Mouse (Mus musculus) heart, embryonic 16.5 days (tissue): ENCODE data around the gene Zfp423. TPM values are rescaled to one million over a fixed set of nuclear protein-coding genes. Genes with fewer than 3 reads are reported as not detected.

Experiments used
- ATAC-seq: fragments of 200-750 bp; cut with Nextera tagmentation; replicated peaks from 2 replicates; pipeline ENCODE4 v1.8.0; 2017; ENCODE audit warnings: moderate number of reproducible peaks; ENCODE audit not compliant: insufficient read depth, low FRiP score; ENCODE audit errors: extremely low read depth
- H3K27ac ChIP-seq: fragments of 300-500 bp; sonication (generic); 2 replicates; pipeline ENCODE4 v1.5.1; 2014; ENCODE audit warnings: mild to moderate bottlenecking, low read length, control low read depth, moderate library complexity
- H3K27me3 ChIP-seq: fragments of 300-500 bp; sonication (generic); 2 replicates; pipeline ENCODE4 v1.6.1; 2014; ENCODE audit warnings: low read length, mixed read lengths; ENCODE audit not compliant: control insufficient read depth, insufficient read depth
- H3K36me3 ChIP-seq: fragments of 300-500 bp; sonication (generic); 2 replicates; pipeline ENCODE4 v1.6.1; 2014; ENCODE audit not compliant: control insufficient read depth, insufficient read depth
- H3K4me1 ChIP-seq: fragments of 300-500 bp; sonication (generic); 2 replicates; pipeline ENCODE4 v1.6.1; 2014; ENCODE audit warnings: low read length, mixed read lengths; ENCODE audit not compliant: control insufficient read depth, insufficient read depth
- H3K4me2 ChIP-seq: fragments of 300-500 bp; sonication (generic); 2 replicates; pipeline ENCODE4 v1.6.1; 2014; ENCODE audit warnings: low read depth, mild to moderate bottlenecking, control low read depth, low read length
- H3K4me3 ChIP-seq: fragments of 300-500 bp; sonication (generic); 2 replicates; pipeline ENCODE4 v1.5.1; 2014; ENCODE audit warnings: mild to moderate bottlenecking, control low read depth, low read length
- H3K9ac ChIP-seq: fragments of 300-500 bp; sonication (generic); 2 replicates; pipeline ENCODE4 v1.6.1; 2014; ENCODE audit warnings: low read length, control low read depth
- H3K9me3 ChIP-seq: fragments of 300-500 bp; sonication (generic); replicated peaks from 2 replicates; pipeline ENCODE4 v1.6.1; 2016; ENCODE audit warnings: low read length; ENCODE audit not compliant: control insufficient read depth
- WGBS: fragments of 180-500 bp; shearing (Covaris S2); extraction: QIAGEN DNeasy Blood & Tissue Kit; methylation state at CpG from one replicate; pipeline ENCODE4 v1.1.7; 2014; 5-methylcytosine and 5-hydroxymethylcytosine counted together
- polyA plus RNA-seq: library from polyadenylated mRNA; unstranded; fragments of >200 nt; fragmentation: Nextera tagmentation; extraction: Ambion mirVana; gene quantifications from 2 replicates; pipeline ENCODE4 v1.2.1, GENCODE M21; 2015

The Zfp423 gene
- polyA plus RNA-seq, 1 experiment from 2014 or later = 3.1 TPM

GRCm38 (mm10) chr8:87667297-87667696 lies 292.1 kb downstream of the Zfp423 start:
- Histone ChIP-seq H3K27me3 (peaks cover 13% of the 10 kb centered on the region), H3K4me3 (no peak overlapping the region), H3K4me1 (peaks cover 8% of the 10 kb centered on the region), H3K9ac (no peak overlapping the region), H3K27ac (no peak overlapping the region), H3K36me3 (no peaks in the 10 kb centered on the region), H3K9me3 (no peaks in the 10 kb centered on the region), H3K4me2 (no peak overlapping the region)
- WGBS = 89% methylated on average over 6 of the region's 6 CpGs
- no peak for ATAC-seq

GRCm38 (mm10) chr8:87665337-87665736 lies 294.1 kb downstream of the Zfp423 start:
- Histone ChIP-seq H3K9me3 (no peaks in the 10 kb centered on the region), H3K4me2 (no peak overlapping the region), H3K9ac (no peak overlapping the region), H3K27me3 (peaks cover 31% of the 10 kb centered on the region), H3K4me3 (no peak overlapping the region), H3K27ac (no peak overlapping the region), H3K4me1 (peaks cover 22% of the 10 kb centered on the region), H3K36me3 (no peaks in the 10 kb centered on the region)
- WGBS = 78% methylated on average over 8 of the region's 8 CpGs
- no peak for ATAC-seq

- no peak overlapping the region for H3K9ac ChIP-seq
- no peak for ATAC-seq
- 86% methylated on average over 2 of the region's 2 CpGs for WGBS
- H3K36me3 ChIP-seq = no peaks in the 10 kb centered on the region
- no peaks in the 10 kb centered on the region for H3K9me3 ChIP-seq
- peaks cover 23% of the 10 kb centered on the region for H3K4me1 ChIP-seq
- peaks cover 41% of the 10 kb centered on the region for H3K27me3 ChIP-seq
- H3K4me3 ChIP-seq = no peak overlapping the region
- H3K27ac ChIP-seq = no peak overlapping the region
- H3K4me2 ChIP-seq = no peak overlapping the region
Observed at GRCm38 (mm10) chr8:87664217-87664509, 295.2 kb downstream of the Zfp423 start.

DNA sequence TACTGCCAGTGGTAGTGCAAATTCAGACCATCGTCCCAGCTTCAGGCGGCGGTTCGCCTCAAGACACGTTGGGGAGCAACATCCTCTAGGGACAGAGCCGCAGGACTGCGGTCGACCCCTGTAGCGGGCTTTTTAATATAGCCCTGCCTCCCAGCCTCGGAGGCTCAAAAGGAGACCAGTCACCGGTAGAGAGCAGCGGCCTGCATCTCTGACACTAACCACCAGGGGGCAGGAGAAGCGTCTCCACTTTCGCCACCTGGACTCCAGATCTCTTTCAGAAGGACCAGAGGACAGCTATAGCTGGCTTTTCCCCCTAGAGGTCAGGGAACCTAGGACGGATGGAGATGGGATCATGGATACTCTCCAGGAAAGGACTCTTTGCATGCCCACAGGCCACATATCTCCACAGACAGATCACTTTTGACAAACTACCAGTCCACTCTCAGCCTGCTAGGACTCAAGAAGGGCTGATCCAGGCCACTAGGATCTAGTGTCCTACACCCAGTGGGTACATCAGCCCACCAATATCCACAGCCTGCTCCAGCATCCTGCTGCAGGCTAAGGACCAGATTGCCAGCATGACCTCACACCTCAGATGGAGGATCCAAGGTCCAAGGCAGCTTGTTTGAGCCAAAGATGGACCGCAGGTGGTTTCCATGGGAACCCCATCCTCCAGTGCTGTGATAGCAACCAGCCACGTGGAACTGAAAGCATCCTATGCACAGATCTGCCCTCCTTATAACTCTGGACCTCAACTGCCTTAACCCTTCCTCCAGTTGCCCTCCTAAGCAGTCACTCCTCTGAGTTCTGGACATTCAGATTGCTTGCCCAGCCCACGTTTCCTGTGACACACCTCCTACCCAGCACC lies 295.8 kb downstream of the Zfp423 start:
- H3K4me1 ChIP-seq = peaks cover 23% of the 10 kb centered on the region
- ATAC-seq = peak; percentile 21; the same call in 1 of the 2 replicates
- no peaks in the 10 kb centered on the region for H3K9me3 ChIP-seq
- H3K4me3 ChIP-seq = peak overlapping the region; percentile 45
- H3K27me3 ChIP-seq = peaks cover 44% of the 10 kb centered on the region
- no peaks in the 10 kb centered on the region for H3K36me3 ChIP-seq
- 13% methylated on average over 18 of the region's 18 CpGs for WGBS
- no peak overlapping the region for H3K27ac ChIP-seq
- H3K4me2 ChIP-seq = peak overlapping the region; percentile 62
- H3K9ac ChIP-seq = no peak overlapping the region

- Histone ChIP-seq H3K4me3 (peak overlapping the region; percentile 45), H3K4me1 (peaks cover 23% of the 10 kb centered on the region), H3K36me3 (no peaks in the 10 kb centered on the region), H3K27ac (no peak overlapping the region), H3K9ac (no peak overlapping the region), H3K9me3 (no peaks in the 10 kb centered on the region), H3K27me3 (peaks cover 45% of the 10 kb centered on the region), H3K4me2 (peak overlapping the region; percentile 62)
- ATAC-seq = peak; percentile 11; the same call in 1 of the 2 replicates
- 2% methylated on average over 25 of the region's 25 CpGs for WGBS
Observed at GRCm38 (mm10) chr8:87662811-87663341, 296.5 kb downstream of the Zfp423 start.

- no peak for ATAC-seq
Observed at GRCm38 (mm10) chr8:87662307-87662771, 297.1 kb downstream of the Zfp423 start.

DNA sequence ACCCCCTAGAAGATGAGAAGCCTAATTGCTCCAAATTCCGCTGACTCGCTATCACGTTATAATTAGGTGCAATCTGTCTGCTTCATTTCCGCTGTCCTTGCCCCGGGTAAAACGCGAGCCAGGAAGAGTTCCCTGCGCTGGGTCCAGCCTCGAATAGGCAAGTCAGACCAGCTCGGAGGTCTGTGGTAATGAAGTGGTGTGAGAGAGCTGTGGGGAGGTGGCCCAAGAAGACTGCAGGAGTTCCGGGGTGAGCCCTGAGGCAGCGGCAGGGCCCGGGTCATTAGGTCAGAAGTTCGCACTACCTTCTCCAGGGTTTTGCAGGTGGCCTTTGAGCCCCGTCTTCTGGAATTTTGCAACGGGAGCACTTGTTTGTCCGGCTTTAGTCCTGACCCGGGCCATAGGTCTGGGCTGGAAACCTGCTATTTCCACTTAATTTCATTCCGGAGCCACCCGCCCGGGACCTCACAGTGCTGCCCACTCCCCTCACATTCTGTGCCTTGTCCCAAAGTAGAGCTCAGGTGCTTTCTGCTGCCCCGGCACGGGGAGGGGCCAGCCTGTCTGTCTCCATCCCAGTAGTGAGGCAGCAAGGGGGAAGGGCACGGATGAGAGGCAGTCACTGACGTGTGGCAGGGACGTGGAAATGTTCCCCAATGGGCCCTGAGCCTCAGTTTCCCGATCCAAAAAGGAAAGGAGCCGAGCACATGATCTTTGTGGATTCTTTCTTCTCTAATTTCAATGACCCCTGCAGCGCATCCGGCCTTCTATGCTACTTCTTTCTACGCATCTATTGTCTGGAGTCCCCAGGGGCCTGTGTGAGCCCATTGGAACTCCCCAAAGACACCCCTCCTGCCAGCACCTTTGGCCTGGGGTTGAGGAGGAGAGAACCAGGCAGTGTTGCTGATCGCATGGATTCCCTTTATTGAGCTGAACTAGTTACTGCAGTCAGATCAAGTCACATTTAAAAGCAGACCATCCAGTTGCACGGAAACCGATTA lies 298.2 kb downstream of the Zfp423 start:
- no peak overlapping the region for H3K9ac ChIP-seq
- H3K4me2 ChIP-seq = peak overlapping the region; percentile 41
- WGBS = 20% methylated on average over 34 of the region's 34 CpGs
- H3K9me3 ChIP-seq = no peaks in the 10 kb centered on the region
- no peak overlapping the region for H3K27ac ChIP-seq
- ATAC-seq = no peak
- H3K4me1 ChIP-seq = peaks cover 23% of the 10 kb centered on the region
- H3K4me3 ChIP-seq = peak overlapping the region; percentile 11
- no peaks in the 10 kb centered on the region for H3K36me3 ChIP-seq
- peaks cover 46% of the 10 kb centered on the region for H3K27me3 ChIP-seq

More at GRCm38 (mm10) chr8:87662307-87662771, 297.1 kb downstream of the Zfp423 start:
- Histone ChIP-seq H3K4me2 (peak overlapping the region; percentile 62), H3K27me3 (peaks cover 46% of the 10 kb centered on the region), H3K9ac (peak overlapping the region; percentile 14; the same call in 1 of the 2 replicates), H3K36me3 (no peaks in the 10 kb centered on the region), H3K9me3 (no peaks in the 10 kb centered on the region), H3K4me3 (peak overlapping the region; percentile 45), H3K4me1 (peaks cover 23% of the 10 kb centered on the region), H3K27ac (no peak overlapping the region)
- WGBS = 12% methylated on average over 27 of the region's 27 CpGs

DNA sequence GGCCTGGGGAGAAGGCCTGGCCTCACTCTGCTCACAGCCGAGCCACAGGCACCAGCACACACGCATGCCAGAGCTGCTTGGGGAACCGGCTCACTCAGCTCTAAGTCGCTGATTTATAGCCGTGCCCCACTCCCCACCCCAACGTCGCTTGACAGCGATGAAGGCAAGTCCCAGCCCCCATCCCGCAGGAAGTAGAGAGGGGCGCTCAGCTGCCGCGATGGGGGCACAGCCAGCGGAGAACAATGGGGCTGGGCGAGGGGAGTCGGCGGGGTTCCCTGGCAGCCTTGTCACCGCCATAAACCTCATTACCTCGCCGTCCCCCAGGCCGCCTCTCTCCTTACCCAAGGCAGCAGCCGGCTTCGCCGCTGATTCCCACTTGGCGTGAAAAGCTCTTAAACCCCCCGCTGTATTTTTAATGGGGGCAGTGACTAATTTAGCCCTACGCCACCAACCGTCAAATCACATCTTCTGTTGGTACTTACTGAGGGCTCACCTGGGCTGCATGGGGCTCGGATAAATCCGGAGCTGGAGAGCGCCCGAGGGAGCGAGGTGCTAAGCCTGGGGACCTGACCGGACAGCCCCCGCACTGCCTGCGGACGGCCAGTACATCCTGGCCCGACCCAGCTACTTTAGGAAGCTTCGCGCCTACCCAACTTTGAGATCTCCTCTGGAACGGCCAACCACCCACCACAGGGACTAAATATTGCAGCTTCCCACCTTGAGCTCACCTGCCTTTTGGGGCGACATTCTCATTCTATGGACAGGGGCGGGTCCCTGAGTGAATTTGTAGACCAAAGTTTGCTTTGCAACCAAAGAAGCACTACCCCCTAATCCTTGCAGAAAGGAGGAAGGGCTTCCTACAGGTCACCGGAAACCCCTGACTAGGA lies 299.1 kb downstream of the Zfp423 start:
- Histone ChIP-seq H3K27me3 (peaks cover 46% of the 10 kb centered on the region), H3K36me3 (no peaks in the 10 kb centered on the region), H3K9ac (no peak overlapping the region), H3K4me3 (peak overlapping the region; percentile 11; the same call in 1 of the 2 replicates), H3K9me3 (no peaks in the 10 kb centered on the region), H3K4me1 (peaks cover 23% of the 10 kb centered on the region), H3K27ac (no peak overlapping the region), H3K4me2 (peak overlapping the region; percentile 41)
- no peak for ATAC-seq
- WGBS = 5% methylated on average over 43 of the region's 43 CpGs
